Mouse (Mus musculus): ENCODE results near the gene Rps6kb2.

- TF ChIP-seq POLR2A (IDR thresholded peaks at IDR 0.05; ENCODE audit: control insufficient read depth, low read depth, low read length) (no peak), CTCF (IDR thresholded peaks at IDR 0.05; ENCODE audit: control insufficient read depth, insufficient read depth, insufficient replicate concordance, low read depth, low read length) (no peak)
These were observed 20.5 kb upstream of the Rps6kb2 start for GRCm38 (mm10) chr19:4183689-4184088.
